Mouse (Mus musculus) embryonic fibroblast, embryonic 13.5 days (primary cell): ENCODE results near the gene Mdp1. TPM values are rescaled to one million over a fixed set of nuclear protein-coding genes. Genes with fewer than 3 reads are reported as not detected.
A peak's percentile ranks its signal among the peaks of the same experiment; 100 is the strongest.

Experiments
- H3K27ac ChIP-seq: 2 replicates; pipeline ENCODE4 v1.5.1; 2012; ENCODE audit warnings: low read length, control low read depth, inconsistent platforms; ENCODE audit not compliant: insufficient read depth
- H3K4me1 ChIP-seq: 2 replicates; pipeline ENCODE4 v1.6.1; 2011; ENCODE audit warnings: low read length; ENCODE audit not compliant: control insufficient read depth, insufficient read depth
- H3K4me3 ChIP-seq: 2 replicates; pipeline ENCODE4 v1.5.1; 2011; ENCODE audit warnings: mild to moderate bottlenecking, control low read depth, low read length; ENCODE audit not compliant: insufficient read depth
- CTCF ChIP-seq: IDR thresholded peaks from 2 replicates; pipeline ENCODE4 v1.5.1; 2011; ENCODE audit warnings: mild to moderate bottlenecking, control low read depth, low read length, moderate library complexity, borderline replicate concordance; ENCODE audit not compliant: insufficient read depth
- POLR2A ChIP-seq: IDR thresholded peaks from 2 replicates; pipeline ENCODE4 v1.6.1; 2011; ENCODE audit warnings: low read depth, mild to moderate bottlenecking, control low read depth, low read length, moderate library complexity
- polyA plus RNA-seq: library from polyadenylated mRNA; stranded (reverse); fragments of >200 nt; gene quantifications from 2 replicates; pipeline ENCODE4 v1.2.4, GENCODE M21; 2011; ENCODE audit warnings: low read depth; ENCODE audit not compliant: missing spikeins, insufficient read length

The Mdp1 gene
- polyA plus RNA-seq, 1 experiment: 28.9 TPM

DNA sequence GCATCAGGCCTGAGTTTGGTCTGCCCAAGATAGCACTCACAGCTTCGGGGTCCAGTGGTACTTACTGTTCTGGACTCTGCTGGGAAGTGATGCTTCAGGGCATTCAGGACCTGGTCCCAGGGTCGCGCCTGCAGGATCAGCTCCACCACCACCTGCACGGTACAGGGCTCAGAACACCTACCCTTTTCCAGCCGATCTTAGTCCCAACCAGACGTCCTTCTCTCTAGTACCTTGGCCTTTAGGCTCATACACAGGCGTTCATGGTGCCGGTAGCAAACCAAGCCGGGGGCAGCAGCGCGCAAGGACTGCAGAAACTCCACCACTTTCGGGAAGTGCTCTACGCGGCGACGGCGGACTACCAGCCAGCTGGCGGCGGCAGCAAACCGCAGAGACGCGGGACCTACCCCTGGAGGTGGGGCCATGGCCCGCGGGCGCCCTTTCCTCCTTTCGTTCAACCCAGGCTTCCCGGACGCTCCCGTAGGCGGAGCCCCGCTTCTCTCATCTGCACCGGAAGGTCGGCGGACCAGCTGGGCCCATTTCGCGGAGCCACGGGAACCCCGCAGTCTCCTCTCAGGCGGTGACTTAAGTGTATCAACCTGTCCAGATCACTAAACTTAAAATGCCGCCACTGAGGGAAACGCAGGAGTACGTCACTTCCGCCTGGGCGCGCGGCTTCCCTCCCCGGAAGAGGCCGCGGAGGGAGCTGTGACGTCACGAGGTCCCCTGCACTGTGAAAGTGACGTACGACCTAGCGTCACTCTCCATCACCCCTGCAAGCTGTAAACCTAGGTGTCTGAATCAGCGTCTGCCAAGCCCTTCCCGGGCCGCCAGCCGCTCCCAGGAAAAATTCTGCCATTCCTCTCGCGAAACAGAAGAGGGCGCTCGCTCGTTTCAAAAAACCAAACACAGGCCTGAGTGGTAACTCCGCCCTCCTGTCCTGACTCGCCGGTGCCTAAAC is 21.1 kb upstream of the Mdp1 start, which contains the start of gene Tinf2:
Gene Tinf2, minus strand, starts transcription at position 661 of the 958 bp plus-strand sequence.
- no peak; the same call in none of the 2 replicates for TF ChIP-seq POLR2A
- TF ChIP-seq CTCF: no peak
- H3K4me1 ChIP-seq: no peaks in the 10 kb centered on the region; the same call in 1 of the 2 replicates

DNA sequence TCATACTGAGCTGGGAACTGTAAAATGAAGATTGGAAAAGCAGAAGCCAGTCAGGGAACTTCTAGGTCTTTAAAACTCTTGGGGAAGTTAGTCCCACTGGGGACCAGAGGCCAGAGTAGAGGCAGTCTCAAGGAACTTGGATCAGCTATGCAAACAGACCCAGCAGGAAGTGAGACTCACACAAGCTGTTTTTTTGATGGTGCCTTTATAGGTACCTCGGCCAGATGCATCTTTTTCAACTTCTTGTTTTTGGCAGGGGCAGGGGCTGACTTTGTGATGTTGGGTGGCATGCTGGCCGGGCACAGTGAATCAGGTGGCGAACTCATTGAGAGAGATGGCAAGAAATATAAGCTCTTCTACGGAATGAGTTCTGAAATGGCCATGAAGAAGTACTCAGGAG is 17.3 kb upstream of the Mdp1 start:
- Histone ChIP-seq H3K4me3 (no peak overlapping the region), H3K27ac (no peak overlapping the region), H3K4me1 (no peaks in the 10 kb centered on the region; the same call in 1 of the 2 replicates)
- TF ChIP-seq CTCF (no peak), POLR2A (no peak)

More for the DNA sequence above, 21.1 kb upstream of the Mdp1 start, which contains the start of gene Tinf2:
- H3K27ac ChIP-seq: peak within 1 kb of the TSS; percentile 27; the same call in 1 of the 2 replicates
- peak within 1 kb of the TSS; percentile 79 for H3K4me3 ChIP-seq

DNA sequence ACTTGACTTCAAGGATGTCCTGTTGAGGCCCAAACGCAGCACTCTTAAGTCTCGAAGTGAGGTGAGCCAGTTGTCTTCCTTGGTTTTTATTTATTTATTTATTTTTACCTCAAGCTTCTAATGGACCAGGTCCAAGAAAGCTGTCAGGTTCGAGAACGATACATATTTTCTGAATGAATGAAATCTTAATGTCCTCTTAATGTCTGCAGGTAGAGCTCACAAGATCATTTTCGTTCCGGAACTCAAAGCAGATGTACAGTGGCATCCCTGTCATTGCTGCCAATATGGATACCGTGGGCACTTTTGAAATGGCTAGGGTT is 12.4 kb upstream of the Mdp1 start:
- no peaks in the 10 kb centered on the region for H3K4me1 ChIP-seq
- peak overlapping the region; percentile 54 for H3K4me3 ChIP-seq
- TF ChIP-seq POLR2A: no peak; the same call in 1 of the 2 replicates
- TF ChIP-seq CTCF: no peak
- H3K27ac ChIP-seq: peak overlapping the region; percentile 78

DNA sequence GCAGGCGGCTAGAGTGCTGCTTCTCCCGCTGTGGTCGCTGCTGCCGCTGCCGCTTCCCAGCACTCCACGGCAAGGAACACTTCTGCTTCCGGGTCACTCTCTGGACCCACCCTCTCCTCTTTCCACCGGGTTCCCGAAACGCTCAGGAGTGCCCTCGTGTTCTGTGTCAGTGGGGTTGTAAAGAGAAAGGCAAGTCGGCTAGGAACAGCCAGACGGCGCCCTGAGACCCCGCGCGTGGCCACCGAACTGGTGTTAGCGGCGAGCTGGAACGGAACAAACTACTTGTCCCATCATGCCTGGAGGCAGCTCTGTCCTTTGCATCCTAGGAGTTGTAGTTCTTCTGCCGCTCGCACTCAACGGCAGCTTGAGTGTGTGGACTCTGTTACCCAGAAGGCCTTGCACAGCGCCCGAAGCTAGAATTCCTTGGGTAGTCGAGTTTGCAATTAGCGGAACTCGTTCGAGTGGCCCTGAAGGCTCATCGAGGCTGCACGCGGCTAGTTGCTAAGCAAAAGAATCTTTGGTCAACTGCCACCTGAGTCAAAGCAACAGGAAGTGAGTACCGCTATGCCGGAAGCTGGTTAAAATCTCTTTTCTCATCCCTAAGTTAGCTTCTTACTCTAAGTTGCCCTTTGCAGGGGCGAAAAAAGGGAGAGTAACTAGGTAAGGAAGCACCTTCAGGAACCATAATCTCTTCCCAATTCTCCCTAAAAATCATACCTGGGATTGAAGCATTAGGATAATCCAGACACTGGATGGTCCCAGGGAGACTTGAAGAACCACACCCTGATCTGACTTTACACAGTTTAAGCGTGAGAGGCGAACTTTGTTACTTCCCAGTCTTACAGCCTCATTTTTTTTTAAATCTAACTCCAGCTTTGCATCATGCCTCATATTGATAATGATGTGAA is 11.8 kb upstream of the Mdp1 start, which contains the start of the genes Gmpr2 and Nedd8:
Gene Gmpr2, plus strand, starts transcription at position 109 of the 908 bp plus-strand sequence.
Gene Nedd8, minus strand, starts transcription at position 292 of the 908 bp plus-strand sequence.
- no peaks in the 10 kb centered on the region for H3K4me1 ChIP-seq
- H3K4me3 ChIP-seq: peak within 1 kb of the TSS; percentile 97
- H3K27ac ChIP-seq: peak within 1 kb of the TSS; percentile 88
- TF ChIP-seq POLR2A (peak; percentile 75), CTCF (no peak)

DNA sequence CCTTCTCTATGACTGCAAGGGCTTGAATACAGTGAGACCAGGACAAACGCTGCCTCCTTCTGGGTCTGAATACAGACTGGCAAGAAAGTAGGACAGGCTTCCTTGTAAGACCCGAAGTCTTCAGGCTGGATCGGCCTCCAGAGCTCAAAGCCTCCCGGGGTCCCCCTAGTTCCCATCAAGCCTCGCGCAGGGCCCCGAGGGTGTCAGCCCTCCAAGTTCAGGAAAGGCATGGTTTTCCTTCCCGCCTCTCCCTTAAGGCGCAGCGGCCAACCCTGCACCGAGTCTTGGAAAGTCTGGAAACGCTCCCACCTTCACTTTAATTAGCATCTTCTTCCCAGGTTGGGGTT is 11.2 kb upstream of the Mdp1 start:
- peak overlapping the region; percentile 97 for H3K4me3 ChIP-seq
- H3K4me1 ChIP-seq: no peaks in the 10 kb centered on the region
- TF ChIP-seq POLR2A (no peak), CTCF (no peak)
- H3K27ac ChIP-seq: peak overlapping the region; percentile 88

DNA sequence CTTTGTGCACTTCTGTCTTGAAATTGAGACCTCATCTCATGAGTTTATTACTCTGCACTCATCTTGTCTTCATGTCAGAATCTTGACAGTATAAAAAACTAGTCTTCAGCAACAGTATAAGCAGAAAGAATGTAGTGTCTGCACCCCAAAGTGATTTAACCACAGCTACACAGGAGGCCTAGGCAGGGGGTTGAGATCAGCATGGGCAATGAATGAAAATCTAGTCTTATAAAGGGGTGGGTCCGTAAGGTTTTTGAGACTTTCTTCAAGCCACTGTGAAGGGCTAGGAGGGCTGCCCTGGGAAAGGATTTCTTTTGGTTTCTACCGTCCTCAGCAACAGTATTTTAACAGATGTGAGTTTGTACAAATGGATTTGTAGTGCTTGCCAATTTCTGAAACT is 328 bp upstream of the Mdp1 start:
- H3K27ac ChIP-seq: no peak overlapping the region

DNA sequence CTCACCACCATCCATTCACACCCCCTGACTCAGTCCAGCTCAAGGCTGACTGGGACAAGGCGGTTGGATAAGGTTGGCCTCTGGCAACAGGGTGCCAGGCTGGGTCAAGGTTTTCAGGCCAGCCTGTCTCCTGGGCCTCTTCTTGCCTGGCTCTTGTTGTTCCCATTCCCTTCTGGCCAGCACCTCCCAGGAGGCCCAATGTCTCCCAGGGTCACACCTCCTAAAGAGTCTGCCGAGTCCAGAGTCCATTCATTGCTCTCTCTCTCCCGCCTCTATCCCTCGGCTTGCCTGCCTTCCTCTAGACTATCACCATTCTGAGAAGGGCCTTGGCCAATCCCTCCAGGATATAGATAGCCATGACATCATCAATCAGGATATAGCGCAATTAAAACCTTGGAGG is 2.3 kb downstream of the Mdp1 start:
- H3K27ac ChIP-seq: no peak overlapping the region
- no peak for TF ChIP-seq POLR2A
- TF ChIP-seq CTCF: no peak
- no peak overlapping the region for H3K4me3 ChIP-seq
- no peaks in the 10 kb centered on the region for H3K4me1 ChIP-seq

More for the DNA sequence above, 328 bp upstream of the Mdp1 start:
- TF ChIP-seq CTCF (no peak), POLR2A (no peak)
- no peaks in the 10 kb centered on the region for H3K4me1 ChIP-seq
- H3K4me3 ChIP-seq: 0 out of 2 replicates have a peak overlapping the region, but pooled peaks have one; percentile 79

DNA sequence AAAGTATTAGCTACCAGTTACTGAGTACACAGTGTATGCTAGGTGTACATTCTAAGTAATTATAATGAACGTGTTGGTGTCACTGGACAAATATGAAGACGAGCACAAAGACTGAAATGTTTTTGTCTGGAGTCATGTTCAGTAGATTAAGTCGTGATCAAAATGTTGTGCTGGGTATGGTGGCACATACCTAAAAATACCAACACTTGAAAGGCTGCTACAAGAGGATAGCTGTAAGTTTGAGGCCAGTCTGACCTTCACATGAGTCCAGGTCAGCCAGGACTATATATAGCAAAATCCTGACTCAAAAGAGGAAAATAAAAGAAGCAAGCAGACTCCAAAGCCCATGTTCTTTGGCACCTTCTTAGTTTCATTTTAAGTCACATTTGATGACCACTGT is 3.4 kb downstream of the Mdp1 start:
- Histone ChIP-seq H3K4me1 (no peaks in the 10 kb centered on the region), H3K4me3 (no peak overlapping the region), H3K27ac (no peak overlapping the region)
- no peak for TF ChIP-seq CTCF
- no peak for TF ChIP-seq POLR2A

DNA sequence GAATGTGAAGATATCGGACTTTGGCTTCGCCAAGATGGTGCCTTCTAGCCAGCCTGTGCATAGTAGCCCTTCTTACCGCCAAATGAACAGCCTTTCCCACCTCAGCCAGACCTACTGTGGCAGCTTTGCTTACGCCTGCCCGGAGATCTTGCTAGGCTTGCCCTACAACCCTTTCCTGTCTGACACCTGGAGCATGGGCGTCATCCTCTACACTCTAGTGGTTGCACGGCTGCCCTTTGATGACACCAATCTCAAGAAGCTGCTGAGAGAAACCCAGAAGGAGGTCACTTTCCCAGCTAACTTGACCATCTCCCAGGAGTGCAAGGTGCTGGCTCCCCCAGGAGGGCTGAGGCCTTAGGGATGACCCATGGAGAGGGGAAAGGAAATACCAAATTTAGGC is 8.8 kb downstream of the Mdp1 start:
- H3K27ac ChIP-seq: no peak overlapping the region
- no peaks in the 10 kb centered on the region for H3K4me1 ChIP-seq
- no peak overlapping the region for H3K4me3 ChIP-seq
- TF ChIP-seq POLR2A (no peak), CTCF (no peak)

DNA sequence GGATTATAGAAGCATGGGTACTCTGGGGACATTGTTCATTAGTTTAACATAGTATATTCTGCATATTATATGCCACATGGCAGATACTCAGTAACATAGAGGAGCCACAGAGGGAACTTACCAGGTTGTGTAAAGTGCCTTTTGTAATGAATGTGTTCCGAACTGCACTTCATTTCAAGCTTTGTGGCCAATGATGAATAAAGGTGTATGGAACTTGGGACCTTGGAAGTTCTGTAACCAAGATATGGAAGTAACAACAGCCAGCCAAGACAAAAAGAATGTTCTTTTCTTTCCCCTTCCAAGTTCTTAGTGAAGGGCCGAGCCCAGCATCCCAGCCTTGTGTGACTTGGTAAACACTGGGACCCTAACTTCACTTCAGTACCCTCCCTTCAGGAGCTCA is 10.4 kb downstream of the Mdp1 start, which contains the start of gene Tssk4:
Gene Tssk4, plus strand, starts transcription at position 301 of the 400 bp plus-strand sequence.
- Histone ChIP-seq H3K4me3 (no peak within 1 kb of the TSS), H3K27ac (no peak within 1 kb of the TSS), H3K4me1 (no peaks in the 10 kb centered on the region)
- TF ChIP-seq CTCF (no peak), POLR2A (no peak)
